Mouse (Mus musculus): Measurements from ENCODE around the gene Dap.

DNA sequence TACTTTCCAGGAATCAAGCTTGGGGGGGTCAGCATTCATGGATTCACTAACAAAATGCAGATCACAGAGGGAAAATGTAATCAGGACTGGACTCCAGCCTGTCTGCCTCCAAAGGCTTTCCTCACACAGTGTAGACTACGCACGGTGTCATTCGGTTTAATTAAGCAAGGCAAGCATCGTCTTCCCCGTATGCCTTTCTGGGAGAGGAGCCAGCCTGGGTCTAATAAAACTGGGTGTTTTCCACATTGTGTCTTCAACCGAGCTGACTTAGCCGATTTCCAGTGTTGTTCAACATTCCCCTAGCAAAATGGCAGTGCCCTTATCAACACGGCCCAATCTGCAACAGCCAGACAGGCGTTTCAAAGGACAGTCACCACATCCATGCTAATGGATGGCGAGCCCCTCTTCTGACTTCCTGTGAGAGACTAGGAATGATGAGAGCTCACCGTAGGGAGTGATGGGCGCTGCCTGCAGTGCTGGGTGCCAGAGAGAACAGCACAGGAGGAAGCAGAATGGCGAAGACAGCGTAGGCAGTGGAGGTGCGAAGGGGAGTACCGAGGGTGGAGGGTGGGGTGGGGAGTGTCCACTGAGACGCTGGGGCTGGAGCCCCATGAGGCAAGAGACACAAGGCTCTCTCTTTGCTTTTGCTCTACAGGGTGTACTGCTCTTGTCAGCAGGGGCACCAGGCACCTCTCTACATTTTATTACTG lies 61.0 kb downstream of the Dap start:
- TF ChIP-seq CTCF (IDR thresholded peaks at IDR 0.05; ENCODE audit: low read depth, low read length) (no peak), GATA1 (IDR thresholded peaks at IDR 0.05; ENCODE audit: borderline replicate concordance, low read length) (no peak), TAL1 (conservative IDR thresholded peaks at IDR 0.05; ENCODE audit: low read depth, low read length) (no peak), POLR2AphosphoS5 (IDR thresholded peaks at IDR 0.05; ENCODE audit: insufficient replicate concordance, low read depth, low read length) (no peak), GATA2 (IDR thresholded peaks at IDR 0.05; ENCODE audit: borderline replicate concordance, low read depth, low read length) (no peak)
